Mouse (Mus musculus) E14TG2a.4 (cell line): ENCODE results near the gene Tmtc4.

Experiments used
- CTCF ChIP-seq: conservative IDR thresholded peaks from 2 replicates; pipeline ENCODE4 v1.5.1; 2014; ENCODE audit warnings: low read length
- NANOG ChIP-seq: IDR thresholded peaks from 2 replicates; pipeline ENCODE4 v1.6.1; 2014; ENCODE audit warnings: borderline replicate concordance, low read length, mixed read lengths
- POU5F1 ChIP-seq: IDR thresholded peaks from 2 replicates; pipeline ENCODE4 v1.6.1; 2014; ENCODE audit warnings: low read length, borderline replicate concordance

GRCm38 (mm10) chr14:122977056-122977796 is 6.6 kb downstream of the Tmtc4 start:
- TF ChIP-seq CTCF (no peak), POU5F1 (no peak), NANOG (no peak)
